Mouse (Mus musculus) cerebellum, adult 18-20 months (tissue): ENCODE data around the gene Fgfr2.

Experiments used
- DNase-seq, 2 experiments: peaks; one replicate each; pipeline ENCODE4 v3.0.0; 2021

The Fgfr2 gene

DNA sequence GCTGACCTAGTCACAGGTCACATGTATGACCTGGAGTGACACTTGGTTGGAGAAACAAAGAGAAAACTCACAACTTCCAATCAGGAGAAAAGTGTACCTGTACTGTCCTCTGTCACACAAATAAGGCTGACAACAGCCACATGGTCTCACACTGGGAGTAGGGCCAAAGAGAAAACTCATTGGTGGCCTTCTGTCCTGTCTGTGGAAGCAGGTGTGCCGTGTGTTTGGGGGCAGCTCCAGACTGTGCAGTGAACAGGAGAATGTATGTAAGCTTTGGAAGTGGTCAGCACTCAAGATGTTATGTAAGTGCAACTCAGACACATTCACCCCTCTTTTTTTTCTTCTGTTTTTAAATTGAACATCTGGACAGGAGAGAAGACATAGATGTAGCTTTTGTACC lies 2421.8 kb downstream of the Fgfr2 start:
- DNase-seq: peak in 1 of 2 experiments; percentile 46

DNA sequence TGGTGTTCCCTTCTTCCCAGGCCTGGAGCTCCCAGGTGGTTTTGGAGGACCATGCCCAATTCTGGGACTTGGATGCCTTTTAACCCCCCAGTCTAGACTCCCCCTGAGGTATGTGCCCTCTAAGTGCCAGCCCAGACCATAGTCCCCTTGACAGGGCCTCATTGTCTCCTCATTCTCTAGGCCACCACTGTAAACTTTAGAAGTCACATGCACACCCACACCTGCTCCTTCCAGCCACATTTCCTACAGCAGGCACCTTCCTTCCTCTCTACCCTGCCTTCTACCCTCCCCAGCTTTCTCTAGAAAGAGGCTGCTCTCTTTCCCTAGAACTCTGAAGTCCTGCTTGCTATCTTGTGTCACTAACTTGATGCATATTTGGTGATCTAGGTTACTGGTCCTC lies 2424.7 kb downstream of the Fgfr2 start:
- DNase-seq: no peak

DNA sequence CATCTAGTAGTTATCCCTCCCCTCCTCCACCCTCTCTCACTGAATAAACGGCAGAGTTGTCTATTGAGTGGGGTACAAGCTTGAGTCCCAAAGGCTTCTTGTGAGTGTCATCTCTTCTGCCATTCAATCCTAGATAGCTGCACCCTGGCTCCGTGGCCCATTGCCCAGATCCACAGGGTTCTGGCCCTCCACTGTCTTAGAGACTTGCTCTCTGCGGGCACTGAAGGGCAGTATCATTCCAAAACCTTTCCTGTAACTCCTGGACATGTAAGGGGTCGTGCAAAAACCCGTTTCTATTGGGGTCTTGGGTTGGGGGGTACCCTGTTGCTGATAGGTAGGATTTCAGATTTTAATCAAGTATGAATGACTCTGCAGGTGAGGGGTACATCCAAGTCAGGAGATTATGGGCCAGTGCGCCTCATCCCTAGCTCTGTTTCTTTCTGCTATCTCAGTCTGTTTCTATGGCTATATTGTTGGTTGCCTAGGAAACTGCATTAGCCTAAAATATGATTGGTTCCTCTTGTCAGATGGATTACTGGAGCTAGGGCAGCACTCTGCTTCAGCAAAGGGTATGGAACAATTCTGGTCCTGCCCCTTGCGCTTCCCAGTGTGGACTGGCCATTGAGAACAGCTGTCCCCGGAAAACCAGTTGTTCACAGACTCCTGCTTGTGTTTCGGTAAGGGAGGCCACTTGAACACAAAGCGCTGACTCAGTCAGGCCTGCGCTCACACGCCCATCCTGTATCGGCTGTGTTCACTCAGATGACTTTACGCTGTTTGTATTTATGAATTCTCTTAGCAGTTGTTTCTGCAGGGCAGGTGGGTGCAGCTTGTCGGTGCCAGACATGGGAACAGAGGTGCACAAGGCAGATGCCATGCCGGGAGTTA lies 2426.6 kb downstream of the Fgfr2 start:
- DNase-seq: peak; percentile 62 to 63

- DNase-seq: no peak
Measured at GRCm38 (mm10) chr7:130695669-130696338, 2427.3 kb downstream of the Fgfr2 start.

- peak; percentile 69 to 76 for DNase-seq
Measured at GRCm38 (mm10) chr7:130693800-130694193, 2429.4 kb downstream of the Fgfr2 start.

DNA sequence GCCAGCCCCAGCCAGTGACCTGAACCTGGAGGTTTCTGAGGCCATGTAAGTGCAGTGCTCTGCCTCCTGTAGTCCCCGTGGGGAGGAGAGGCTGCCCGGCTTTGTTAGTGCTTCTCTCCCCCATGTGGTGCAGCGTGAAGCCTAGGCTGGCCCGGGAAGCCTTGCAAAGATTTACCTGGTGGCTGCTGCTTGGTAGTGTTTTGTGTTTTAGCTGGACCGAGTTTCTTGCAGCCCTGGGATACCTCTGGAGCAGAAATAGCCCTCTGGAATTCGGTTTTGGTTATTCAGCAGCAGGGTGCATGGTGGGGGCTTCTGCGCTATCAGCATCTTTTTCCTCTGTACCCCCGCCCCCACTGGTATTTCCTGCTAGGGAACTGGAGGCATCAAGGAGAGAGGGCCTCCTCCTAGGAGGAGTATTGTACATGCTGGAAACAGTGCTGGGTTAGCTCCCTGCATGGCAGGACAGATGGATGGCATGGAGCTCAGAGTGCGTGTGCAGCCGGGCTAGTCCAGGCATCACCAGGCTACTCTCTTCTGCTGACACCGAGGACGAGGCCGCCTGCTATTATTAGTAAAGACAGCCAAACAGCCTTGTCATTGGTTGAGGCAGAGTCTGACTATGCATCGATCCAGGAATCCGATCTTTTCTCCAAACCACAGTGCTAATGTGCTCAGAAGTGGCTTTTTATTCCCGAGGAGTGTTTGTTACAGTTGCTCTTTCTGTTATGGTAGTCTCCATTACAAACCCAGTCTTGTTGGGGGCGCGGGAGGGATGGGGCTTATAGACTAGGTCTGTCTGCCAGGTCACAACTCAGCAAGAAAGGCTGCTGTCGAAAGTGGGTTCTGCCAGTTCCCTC lies 2430.0 kb downstream of the Fgfr2 start:
- DNase-seq: peak; percentile 77 to 80

- peak; percentile 83 to 86 for DNase-seq
Measured at GRCm38 (mm10) chr7:130692392-130692942, 2430.7 kb downstream of the Fgfr2 start.

DNA sequence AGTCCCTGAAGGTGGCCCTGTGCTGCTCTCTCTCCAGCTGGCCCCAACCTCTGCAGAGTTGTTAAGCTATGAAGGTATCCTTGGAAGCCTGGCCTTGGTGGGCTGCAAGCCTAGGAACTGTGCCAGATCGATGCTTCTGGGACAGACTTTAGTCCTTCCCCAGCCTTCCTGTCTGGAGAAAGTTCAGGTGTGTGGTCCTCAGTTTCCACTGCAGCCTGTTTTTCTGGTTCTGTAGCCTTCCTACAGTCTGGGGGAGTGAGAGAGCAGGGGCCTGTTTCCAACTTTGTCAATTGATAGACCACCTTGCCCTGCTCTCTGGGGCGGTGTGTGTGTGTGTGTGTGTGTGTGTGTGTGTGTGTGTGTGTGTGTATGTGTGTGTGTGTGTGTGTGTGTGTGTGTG lies 2431.2 kb downstream of the Fgfr2 start:
- DNase-seq: no peak

DNA sequence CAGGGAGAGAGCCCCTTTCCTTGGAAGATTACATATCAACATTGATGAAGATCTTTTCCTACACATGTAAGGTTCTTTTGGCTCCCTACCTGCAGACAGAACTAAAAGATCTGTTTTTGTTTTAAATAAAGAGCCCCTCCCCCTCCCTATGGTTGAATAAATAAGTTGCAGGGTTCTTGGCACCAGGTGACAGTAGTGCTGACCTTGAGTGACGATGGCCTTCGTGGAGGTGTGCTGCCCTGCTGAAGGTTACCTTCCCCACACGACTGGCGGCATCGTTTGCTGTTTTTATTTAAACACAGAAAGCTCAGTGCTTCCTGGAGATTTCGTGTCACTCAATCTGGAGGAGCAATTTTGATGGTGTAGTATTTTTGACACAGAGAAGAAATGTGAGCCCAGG lies 2432.3 kb downstream of the Fgfr2 start:
- no peak for DNase-seq

DNA sequence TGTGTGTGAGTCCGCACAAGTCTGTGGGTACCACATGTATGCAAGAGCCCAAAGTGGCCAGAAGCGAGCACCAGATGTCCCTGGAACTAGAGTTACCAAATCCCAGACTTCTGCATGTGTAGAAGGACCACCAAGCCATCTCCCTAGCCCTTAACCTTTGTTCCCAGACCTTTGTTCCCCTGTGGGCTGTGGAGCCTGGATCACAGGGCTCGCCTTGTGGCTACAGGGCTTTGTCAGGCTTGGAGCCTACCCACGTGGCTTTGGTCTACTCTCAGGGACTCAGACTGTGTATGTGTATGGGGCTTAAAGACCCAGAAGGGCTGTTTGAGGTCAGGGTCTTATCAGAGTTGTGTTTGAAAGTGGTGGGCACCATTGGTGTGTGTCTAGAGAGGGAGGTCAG lies 2434.5 kb downstream of the Fgfr2 start:
- no peak for DNase-seq

GRCm38 (mm10) chr7:130681798-130682197 lies 2441.4 kb downstream of the Fgfr2 start:
- peak; percentile 84 to 85 for DNase-seq

- no peak for DNase-seq
Measured at GRCm38 (mm10) chr7:130678414-130678813, 2444.7 kb downstream of the Fgfr2 start.

DNA sequence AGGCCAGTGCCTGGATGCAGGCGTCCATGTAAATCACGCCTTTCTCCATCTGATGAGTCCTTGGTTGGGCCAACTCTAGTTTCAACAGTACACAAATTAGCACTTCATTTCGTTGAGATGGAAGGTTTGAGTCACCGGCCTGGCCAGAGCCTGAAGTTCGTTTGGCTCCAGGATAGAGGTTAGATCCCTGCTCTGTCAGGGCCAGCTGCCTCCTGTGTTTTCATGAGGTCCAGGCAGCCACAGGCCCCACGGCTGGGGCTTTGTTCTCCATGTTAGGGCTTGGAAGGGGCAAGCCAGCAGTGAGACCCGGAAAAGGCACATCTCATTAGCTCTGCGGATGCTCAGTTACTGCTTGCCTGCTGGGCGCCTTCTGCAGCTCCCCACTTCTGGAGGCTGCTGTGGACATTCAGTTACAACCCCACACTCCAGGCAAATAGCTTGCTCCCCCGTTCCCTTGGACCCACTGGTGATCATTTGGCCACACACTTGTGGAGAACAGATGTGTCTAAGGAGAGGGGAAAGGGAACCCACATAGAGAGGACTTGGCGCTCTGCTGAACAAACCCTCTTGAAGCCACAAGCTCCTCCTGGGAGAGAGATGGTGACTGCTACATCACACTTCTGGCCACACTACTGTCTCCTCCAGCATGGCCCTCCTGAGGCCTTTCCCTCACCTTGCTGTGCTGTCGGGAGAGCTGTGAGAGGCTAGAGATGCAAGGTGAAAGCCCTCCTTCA lies 2445.4 kb downstream of the Fgfr2 start:
- no peak for DNase-seq

DNA sequence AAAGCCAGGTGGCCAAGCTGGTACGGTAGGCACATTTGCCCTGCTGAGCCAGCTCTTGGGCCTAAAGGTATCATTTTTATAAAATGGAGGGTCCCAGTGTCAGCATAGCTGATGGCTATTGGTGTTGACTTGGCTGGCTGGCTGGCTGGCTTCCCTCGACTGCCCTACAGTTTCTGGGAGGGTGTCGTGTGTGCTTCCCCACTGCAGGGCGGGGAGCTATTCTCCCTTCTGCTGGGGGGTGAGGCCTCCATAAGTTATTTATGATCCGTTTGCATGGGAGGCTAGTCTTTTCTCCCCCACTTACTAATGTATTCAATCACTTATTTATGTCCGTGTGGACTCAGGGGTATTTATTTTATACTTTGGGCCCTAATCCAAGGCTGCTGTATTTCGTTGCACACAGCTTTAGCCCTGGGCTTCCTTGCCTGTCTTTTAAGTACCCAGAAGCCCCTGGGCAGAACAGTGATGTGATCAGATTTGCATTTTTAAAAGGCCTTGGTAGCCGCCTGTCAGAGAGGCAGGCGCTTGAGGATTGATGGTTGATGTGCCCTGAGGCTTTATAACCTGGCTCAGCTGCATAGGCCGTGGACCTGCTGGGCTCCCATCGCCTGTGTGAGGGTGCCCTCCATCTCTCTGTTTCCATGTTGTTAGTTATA lies 2446.1 kb downstream of the Fgfr2 start:
- no peak for DNase-seq

DNA sequence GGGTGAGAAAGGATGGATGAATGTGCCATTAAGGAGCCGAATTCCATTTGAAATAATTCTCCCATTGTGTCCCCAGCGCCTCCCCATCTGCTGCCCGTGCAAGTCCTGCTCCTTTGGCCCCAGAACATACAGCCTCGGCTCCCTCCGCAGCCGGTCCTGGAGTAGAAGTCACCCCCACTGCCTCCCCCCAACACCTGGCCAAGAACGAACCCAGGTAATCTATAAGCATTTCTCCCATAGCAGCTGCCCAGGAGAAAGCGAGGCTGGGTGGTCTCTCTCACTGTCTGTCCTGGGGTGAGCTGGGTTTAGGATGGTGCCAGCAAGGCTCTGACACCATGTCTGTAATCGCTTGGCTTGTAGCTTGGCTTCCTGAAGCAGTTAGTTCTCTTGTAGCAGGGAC lies 2448.6 kb downstream of the Fgfr2 start:
- no peak for DNase-seq

DNA sequence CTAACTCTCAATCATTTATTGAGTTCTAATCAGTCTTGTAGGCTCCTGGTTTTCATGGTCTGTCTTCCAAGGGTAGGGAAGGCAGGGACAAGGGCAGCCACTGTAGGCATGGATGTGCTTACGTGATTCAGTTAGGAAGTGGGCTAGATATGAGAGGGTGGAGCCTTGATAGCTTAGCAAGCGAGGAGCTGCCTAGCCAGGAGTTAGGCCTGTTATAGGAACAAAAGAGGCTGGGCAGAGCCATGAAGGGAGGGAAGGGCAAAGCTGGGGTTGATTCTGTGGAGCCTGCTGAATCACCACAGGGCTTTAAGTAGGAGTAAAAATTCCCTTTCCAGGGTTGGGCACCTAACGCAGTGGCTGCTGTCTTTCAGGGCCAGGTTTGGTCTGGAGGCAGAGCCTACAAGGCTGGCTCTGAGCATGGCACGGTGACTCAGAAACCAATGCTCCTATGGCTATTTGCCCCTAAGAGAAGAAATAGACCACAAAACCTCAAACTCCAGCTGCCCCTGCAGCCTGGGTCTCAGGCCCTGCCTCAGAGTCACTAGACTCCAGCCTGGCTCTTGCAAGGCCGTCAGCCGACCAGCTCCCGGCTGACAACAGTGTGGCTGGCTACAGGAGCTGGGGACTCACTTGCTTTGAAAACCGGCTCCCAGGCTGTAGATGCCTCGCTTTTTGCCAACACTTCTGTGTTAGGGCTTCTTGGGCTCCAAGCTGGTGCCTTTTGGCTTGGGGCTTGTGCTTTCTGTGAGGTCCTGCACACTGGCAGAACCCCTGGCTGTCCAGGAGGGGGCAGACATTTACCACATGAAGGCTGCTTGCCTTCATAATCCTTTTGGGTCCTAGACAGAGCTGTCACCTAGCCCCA lies 2449.7 kb downstream of the Fgfr2 start:
- peak; percentile 67 to 69 for DNase-seq

- DNase-seq: no peak
Measured at GRCm38 (mm10) chr7:130671301-130671700, 2451.8 kb downstream of the Fgfr2 start.

GRCm38 (mm10) chr7:130670358-130670757 lies 2452.8 kb downstream of the Fgfr2 start:
- no peak for DNase-seq

DNA sequence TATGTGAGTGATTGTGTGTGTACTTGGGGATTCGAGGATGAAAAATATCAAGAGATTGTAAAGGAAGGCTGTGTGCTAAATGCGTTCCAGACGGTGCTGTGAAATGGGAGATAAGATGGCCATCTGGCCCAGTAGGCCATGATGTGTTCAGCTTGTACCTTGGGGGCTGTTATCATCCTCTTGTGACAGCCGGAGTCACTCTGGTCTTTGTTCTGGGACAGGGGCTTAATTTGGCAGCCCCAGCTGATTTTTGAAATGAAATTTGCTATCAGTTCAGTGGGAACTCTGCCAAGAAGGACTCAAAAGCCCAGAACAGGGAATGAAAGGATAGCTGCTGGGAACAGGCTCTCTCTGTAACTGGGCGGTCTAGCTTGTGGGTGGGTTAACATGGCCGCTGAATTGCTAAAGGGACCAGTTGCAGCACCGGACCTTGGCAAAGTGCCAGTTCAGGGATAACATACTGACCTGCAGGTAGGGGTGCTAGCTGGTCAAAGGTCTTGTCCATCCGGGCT lies 2453.7 kb downstream of the Fgfr2 start:
- no peak for DNase-seq

DNA sequence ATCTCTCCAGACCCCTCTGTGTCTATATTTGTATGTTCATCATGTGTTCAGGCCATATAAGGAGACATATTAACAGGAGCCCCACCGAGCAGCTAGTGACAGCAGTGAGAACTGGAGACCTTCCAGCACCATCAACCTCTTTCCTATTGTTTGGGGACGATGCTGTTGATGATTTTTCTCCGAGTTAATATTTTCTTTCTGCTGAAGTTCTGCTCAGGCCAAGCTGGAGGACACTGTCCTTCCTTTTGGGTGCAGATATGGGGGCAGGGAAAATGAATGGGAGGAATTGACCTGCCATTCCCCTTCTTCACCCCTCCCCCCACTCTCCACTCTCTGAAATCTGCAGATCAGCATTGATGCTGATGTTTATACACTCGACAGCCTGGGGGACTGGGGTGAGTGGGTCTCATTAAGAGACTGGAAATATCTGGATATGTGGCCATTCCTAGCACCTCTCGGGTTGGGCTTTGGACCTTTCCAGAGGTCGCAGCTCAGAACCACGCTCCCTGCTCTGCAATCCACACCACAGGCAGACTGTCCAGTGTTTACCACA lies 2454.3 kb downstream of the Fgfr2 start:
- no peak for DNase-seq
